In the genomic region with DNA sequence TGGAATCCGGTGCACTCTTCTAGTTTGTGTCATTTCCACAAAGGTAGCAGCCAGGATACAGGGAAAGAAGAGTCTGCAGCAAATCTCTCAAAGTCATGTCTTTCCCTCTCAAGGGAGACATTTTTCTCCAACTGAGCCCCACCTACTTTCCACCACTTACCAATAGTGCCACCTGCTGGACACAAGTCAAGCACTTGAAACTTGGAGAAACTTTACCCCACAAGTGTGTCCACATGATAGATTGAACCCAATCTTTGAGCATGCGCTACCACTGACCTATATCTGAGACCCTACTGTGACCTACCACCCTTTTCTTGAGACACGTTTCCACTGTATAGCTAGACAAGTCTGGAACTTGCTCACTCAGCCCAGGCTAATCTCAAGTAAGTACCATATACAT, we compare ENCODE assay signal across 9 mouse cellular contexts. TPM values are rescaled to one million over a fixed set of nuclear protein-coding genes. Genes with fewer than 3 reads are reported as not detected.
A peak's percentile ranks its signal among the peaks of the same experiment; 100 is the strongest.
DNase-seq lines count a peak whose midpoint lies in the region; ATAC-seq and TF ChIP-seq lines count a peak whose summit lies in the region.
"Had no signal": no experiment of that assay in that cellular context is flagged by ENCODE, and none has a peak within 500 bp of the region (broad histone marks: within the 10 kb centered on the region; RNA-seq: fewer than 3 reads in every experiment).

No protein-coding gene starts in this region.

- intact Hi-C loops in left cerebral cortex, postnatal 14 days (cut with DNase I), result no loop called here
- intact Hi-C loops in left cerebral cortex, postnatal 4 days (cut with DNase I), result no loop called here

- TF ChIP-seq CTCF in lung, postnatal 0 days (IDR thresholded peaks at IDR 0.05), result peak; percentile 69

- H3K9ac ChIP-seq in lung, postnatal 0 days (replicated peaks; ENCODE audit: low read depth), result no peak overlapping the region
- H3K9ac ChIP-seq in midbrain, embryonic 15.5 days, result no peak overlapping the region

- no peaks in the 10 kb centered on the region for H3K27me3 ChIP-seq in lung, postnatal 0 days (replicated peaks; ENCODE audit: insufficient read depth, low read length)
- no peaks in the 10 kb centered on the region for H3K27me3 ChIP-seq in midbrain, embryonic 15.5 days (replicated peaks)

- peak; percentile 70 for ATAC-seq in common myeloid progenitor, adult 5-6 weeks (replicated peaks; ENCODE audit: low read depth, poor library complexity, severe bottlenecking)
- ATAC-seq in lung, postnatal 0 days, result no peak
- ATAC-seq in midbrain, embryonic 15.5 days (replicated peaks), result no peak

- 55% methylated on average over 3 of the region's 3 CpGs for WGBS in lung, postnatal 0 days
- 54% methylated on average over 3 of the region's 3 CpGs for WGBS in midbrain, embryonic 15.5 days

- no peak overlapping the region for H3K4me3 ChIP-seq in lung, postnatal 0 days (ENCODE audit: low read depth, low read length)
- no peak overlapping the region for H3K4me3 ChIP-seq in midbrain, embryonic 15.5 days
- H3K4me3 ChIP-seq: myocyte had no signal

- H3K4me2 ChIP-seq in lung, postnatal 0 days (replicated peaks; ENCODE audit: low read depth, low read length), result no peak overlapping the region
- no peak overlapping the region for H3K4me2 ChIP-seq in midbrain, embryonic 15.5 days

- 0 out of 2 replicates have a peak, but pooled peaks cover 4% of the 10 kb centered on the region for H3K4me1 ChIP-seq in lung, postnatal 0 days (ENCODE audit: insufficient read depth, low read depth, low read length)
- peaks cover 14% of the 10 kb centered on the region for H3K4me1 ChIP-seq in midbrain, embryonic 15.5 days

- H3K9me3 ChIP-seq in lung, postnatal 0 days (ENCODE audit: low read length), result no peaks in the 10 kb centered on the region
- no peaks in the 10 kb centered on the region for H3K9me3 ChIP-seq in midbrain, embryonic 15.5 days

- peak; percentile 27 for DNase-seq in adrenal gland, adult 2 months
- no peak for DNase-seq in adrenal gland, postnatal 4 days (ENCODE audit: low spot score in 2 of 2)
- peak; percentile 25 to 40 for DNase-seq in left cerebral cortex, postnatal 14 days (ENCODE audit: low spot score in 2 of 2)
- no peak for DNase-seq in left cerebral cortex, postnatal 4 days
- peak; percentile 65 for DNase-seq in lung, postnatal 0 days (ENCODE audit: low spot score)
- DNase-seq in thymus, postnatal 25 days, result peak; percentile 36

- H3K27ac ChIP-seq in lung, postnatal 0 days (ENCODE audit: low read length), result no peak overlapping the region
- H3K27ac ChIP-seq in midbrain, embryonic 15.5 days, result no peak overlapping the region

- no peak for TF ChIP-seq EP300 in lung, postnatal 0 days (IDR thresholded peaks at IDR 0.05)

- peaks cover 5% of the 10 kb centered on the region; the same call in 1 of the 2 replicates for H3K36me3 ChIP-seq in lung, postnatal 0 days (ENCODE audit: insufficient read depth, low read length)
- H3K36me3 ChIP-seq in midbrain, embryonic 15.5 days (replicated peaks), result peaks cover 20% of the 10 kb centered on the region

RNA-seq across cellular contexts. Expression of gene Pdcd2l, which starts 1.9 kb away (rescaled TPM):
- 10 to 100 TPM; 15.4 to 24.4 TPM for total RNA-seq in adrenal gland, adult 2 months (2021)
- polyA plus RNA-seq in adrenal gland, adult 2 months (2012; rRNA removed), result 27.9 and 31.1 TPM in 2 replicates
- total RNA-seq in adrenal gland, postnatal 4 days (2021), result 10 to 100 TPM; 28.3 to 31.6 TPM
- total RNA-seq in left cerebral cortex, postnatal 14 days (2021), result 10 to 100 TPM; 22.8 to 25.4 TPM
- total RNA-seq in left cerebral cortex, postnatal 4 days (2021), result 10 to 100 TPM; 30.4 to 30.6 TPM
- total RNA-seq in common myeloid progenitor, adult 5-6 weeks (2017), result 40.1 and 55.1 TPM in 2 replicates
- 34.0 and 37.9 TPM in 2 replicates for polyA plus RNA-seq in lung, postnatal 0 days (2015; fragmentation: Nextera tagmentation; extraction: Ambion mirVana)
- polyA plus RNA-seq in midbrain, embryonic 15.5 days (2015; fragmentation: Nextera tagmentation; extraction: Ambion mirVana), result 80.2 and 86.5 TPM in 2 replicates

RNA-seq across cellular contexts. Expression of gene Uba2, which starts 28.9 kb away (rescaled TPM):
- 10 to 100 TPM; 63.5 to 75.7 TPM for total RNA-seq in adrenal gland, adult 2 months (2021)
- polyA plus RNA-seq in adrenal gland, adult 2 months (2012; rRNA removed), result 22.5 and 25.2 TPM in 2 replicates
- 100 to 1,000 TPM; 101 to 107 TPM for total RNA-seq in adrenal gland, postnatal 4 days (2021)
- total RNA-seq in left cerebral cortex, postnatal 14 days (2021), result 10 to 100 TPM; 81.0 to 81.1 TPM
- 10 to 100 TPM; 83.1 to 84.0 TPM for total RNA-seq in left cerebral cortex, postnatal 4 days (2021)
- 182 and 188 TPM in 2 replicates for total RNA-seq in common myeloid progenitor, adult 5-6 weeks (2017)
- polyA plus RNA-seq in lung, postnatal 0 days (2015; fragmentation: Nextera tagmentation; extraction: Ambion mirVana), result 82.8 and 91.2 TPM in 2 replicates
- polyA plus RNA-seq in midbrain, embryonic 15.5 days (2015; fragmentation: Nextera tagmentation; extraction: Ambion mirVana), result 169 and 180 TPM in 2 replicates

RNA-seq across cellular contexts. Expression of gene Gpi1, which starts 31.8 kb away (rescaled TPM):
- total RNA-seq in adrenal gland, adult 2 months (2021), result 100 to 1,000 TPM; 290 to 557 TPM
- 507 and 510 TPM in 2 replicates for polyA plus RNA-seq in adrenal gland, adult 2 months (2012; rRNA removed)
- total RNA-seq in adrenal gland, postnatal 4 days (2021), result 100 to 1,000 TPM; 298 to 310 TPM
- 100 to 1,000 TPM; 676 to 689 TPM for total RNA-seq in left cerebral cortex, postnatal 14 days (2021)
- total RNA-seq in left cerebral cortex, postnatal 4 days (2021), result 100 to 1,000 TPM; 317 to 394 TPM
- 250 and 350 TPM in 2 replicates for total RNA-seq in common myeloid progenitor, adult 5-6 weeks (2017)
- 122 and 123 TPM in 2 replicates for polyA plus RNA-seq in lung, postnatal 0 days (2015; fragmentation: Nextera tagmentation; extraction: Ambion mirVana)
- 245 and 254 TPM in 2 replicates for polyA plus RNA-seq in midbrain, embryonic 15.5 days (2015; fragmentation: Nextera tagmentation; extraction: Ambion mirVana)

RNA-seq across cellular contexts. Expression of gene Gm6096, which starts 52.5 kb away (rescaled TPM):
- total RNA-seq in adrenal gland, adult 2 months (2021), result not detected
- polyA plus RNA-seq in adrenal gland, adult 2 months (2012; rRNA removed), result not detected in 2 replicates
- total RNA-seq in adrenal gland, postnatal 4 days (2021), result not detected
- not detected for total RNA-seq in left cerebral cortex, postnatal 14 days (2021)
- not detected for total RNA-seq in left cerebral cortex, postnatal 4 days (2021)
- not detected in 2 replicates for total RNA-seq in common myeloid progenitor, adult 5-6 weeks (2017)
- polyA plus RNA-seq in lung, postnatal 0 days (2015; fragmentation: Nextera tagmentation; extraction: Ambion mirVana), result not detected in 2 replicates
- polyA plus RNA-seq in midbrain, embryonic 15.5 days (2015; fragmentation: Nextera tagmentation; extraction: Ambion mirVana), result 0.72 TPM in 1 of 2 replicates, not detected in the other

Comparison
In these comparisons a context has a peak if more than half of its experiments do, and no peak if none do; other contexts are left out.
1. DNase-seq: peak in adrenal gland, adult 2 months (single experiment), left cerebral cortex, postnatal 14 days (2 of 2), lung, postnatal 0 days (single experiment) and thymus, postnatal 25 days (single experiment); none in adrenal gland, postnatal 4 days (0 of 2) and left cerebral cortex, postnatal 4 days (single experiment).